Comparison of ENCODE assay signal across 10 mouse cellular contexts in genomic region chr7:82773150-82773549, GRCm38 (mm10).
DNase-seq lines count a peak whose midpoint lies in the region; ATAC-seq lines count a peak whose summit lies in the region.
"Had no signal": no experiment of that assay in that cellular context is flagged by ENCODE, and none has a peak within 500 bp of the region (broad histone marks: within the 10 kb centered on the region; RNA-seq: fewer than 3 reads in every experiment).

No protein-coding gene starts in this region.

- peak overlapping the region; percentile 14; the same call in 1 of the 2 replicates for H3K9ac ChIP-seq in limb, embryonic 13.5 days
- H3K9ac ChIP-seq: midbrain, embryonic 15.5 days had no signal

- DNase-seq in heart, adult 11 months = peak; percentile 61
- no peak for DNase-seq in heart, adult 8-10 months (ENCODE audit: low spot score)
- DNase-seq in kidney, postnatal 4 days = peak; percentile 26 to 43
- no peak for DNase-seq in kidney, postnatal 25 days
- no peak for DNase-seq in embryonic facial prominence, embryonic 10.5 days (ENCODE audit: low spot score)
- no peak for DNase-seq in layer of hippocampus, adult 9-10 months (ENCODE audit: low spot score)
- DNase-seq: lung, adult 2 months had no signal

- H3K4me3 ChIP-seq in embryonic facial prominence, embryonic 10.5 days = no peak overlapping the region
- H3K4me3 ChIP-seq in limb, embryonic 13.5 days = no peak overlapping the region
- H3K4me3 ChIP-seq: midbrain, embryonic 15.5 days had no signal

- H3K36me3 ChIP-seq in embryonic facial prominence, embryonic 10.5 days (replicated peaks) = peaks cover 24% of the 10 kb centered on the region
- H3K36me3 ChIP-seq in limb, embryonic 13.5 days = peaks cover 8% of the 10 kb centered on the region

- peaks cover 40% of the 10 kb centered on the region for H3K4me1 ChIP-seq in embryonic facial prominence, embryonic 10.5 days
- peaks cover 51% of the 10 kb centered on the region for H3K4me1 ChIP-seq in limb, embryonic 13.5 days

- H3K9me3 ChIP-seq in embryonic facial prominence, embryonic 10.5 days = peaks cover 7% of the 10 kb centered on the region
- no peaks in the 10 kb centered on the region for H3K9me3 ChIP-seq in limb, embryonic 13.5 days
- H3K9me3 ChIP-seq: midbrain, embryonic 15.5 days had no signal

- no peak for ATAC-seq in limb, embryonic 13.5 days (ENCODE audit: low FRiP score, low read depth)
- ATAC-seq in monocyte, adult 5-6 weeks (replicated peaks; ENCODE audit: insufficient number of reproducible peaks, low FRiP score, low TSS enrichment, poor library complexity, severe bottlenecking) = no peak
- ATAC-seq: midbrain, embryonic 15.5 days had no signal

- WGBS in embryonic facial prominence, embryonic 10.5 days = 65% methylated on average over 9 of the region's 9 CpGs
- WGBS in limb, embryonic 13.5 days = 22% methylated on average over 9 of the region's 9 CpGs

- no peaks in the 10 kb centered on the region for H3K27me3 ChIP-seq in embryonic facial prominence, embryonic 10.5 days (replicated peaks; ENCODE audit: low read depth, poor library complexity, severe bottlenecking)
- no peaks in the 10 kb centered on the region for H3K27me3 ChIP-seq in limb, embryonic 13.5 days
- H3K27me3 ChIP-seq: midbrain, embryonic 15.5 days had no signal

- H3K4me2 ChIP-seq in limb, embryonic 13.5 days (replicated peaks) = no peak overlapping the region
- H3K4me2 ChIP-seq: midbrain, embryonic 15.5 days had no signal

- H3K27ac ChIP-seq in embryonic facial prominence, embryonic 10.5 days (replicated peaks) = peak overlapping the region; percentile 78
- peak overlapping the region; percentile 71; the same call in 1 of the 2 replicates for H3K27ac ChIP-seq in limb, embryonic 13.5 days
- H3K27ac ChIP-seq: midbrain, embryonic 15.5 days had no signal

Comparison
In these comparisons a context has a peak if more than half of its experiments do, and no peak if none do; other contexts are left out.
1. DNase-seq: peak in heart, adult 11 months (single experiment) and kidney, postnatal 4 days (2 of 2); none in heart, adult 8-10 months (single experiment), kidney, postnatal 25 days (0 of 2), embryonic facial prominence, embryonic 10.5 days (single experiment) and layer of hippocampus, adult 9-10 months (single experiment).